Mouse (Mus musculus) small intestine, adult 2 months (tissue): ENCODE measurements around the gene Kndc1.

Experiments
- CTCF ChIP-seq: fragments of 200-500 bp; IDR thresholded peaks from 2 replicates; pipeline ENCODE4 v1.5.1; 2012; ENCODE audit warnings: low read depth, mild to moderate bottlenecking, control low read depth, inconsistent platforms, low read length, moderate library complexity, mixed read lengths; ENCODE audit not compliant: insufficient replicate concordance, insufficient read length; ENCODE audit errors: extremely low read depth
- POLR2A ChIP-seq: fragments of 200-500 bp; IDR thresholded peaks from 2 replicates; pipeline ENCODE4 v1.6.1; 2012; ENCODE audit warnings: low read depth, mild to moderate bottlenecking, control low read depth, inconsistent platforms, low read length, moderate library complexity

GRCm38 (mm10) chr7:139945516-139945915, 51.0 kb downstream of the Kndc1 start:
- TF ChIP-seq CTCF (no peak), POLR2A (no peak)
